Mouse (Mus musculus) liver, embryonic 11.5 days (tissue): ENCODE data around the gene Hnrnpab. TPM values are rescaled to one million over a fixed set of nuclear protein-coding genes. Genes with fewer than 3 reads are reported as not detected.

Source experiments
- ATAC-seq: fragments of 200-750 bp; cut with Nextera tagmentation; replicated peaks from 2 replicates; pipeline ENCODE4 v1.8.0; 2017; ENCODE audit warnings: moderate number of reproducible peaks, mild to moderate bottlenecking, moderate TSS enrichment, moderate library complexity; ENCODE audit not compliant: low FRiP score
- DNase-seq: peaks from one replicate; pipeline ENCODE4 v3.0.0-alpha.2; 2017; ENCODE audit warnings: low spot score
- H3K27ac ChIP-seq: fragments of 300-500 bp; sonication (generic); 2 replicates; pipeline ENCODE4 v1.5.1; 2014; ENCODE audit warnings: mild to moderate bottlenecking, low read depth, low read length, control low read depth
- H3K27me3 ChIP-seq: fragments of 300-500 bp; sonication (generic); replicated peaks from 2 replicates; pipeline ENCODE4 v1.6.1; 2014; ENCODE audit warnings: low read length, mixed read lengths; ENCODE audit not compliant: control insufficient read depth, insufficient read depth
- H3K36me3 ChIP-seq: fragments of 300-500 bp; sonication (generic); 2 replicates; pipeline ENCODE4 v1.6.1; 2014; ENCODE audit warnings: mild to moderate bottlenecking, low read length, moderate library complexity, mixed read lengths; ENCODE audit not compliant: control insufficient read depth, insufficient read depth
- H3K4me1 ChIP-seq: fragments of 300-500 bp; sonication (generic); replicated peaks from 2 replicates; pipeline ENCODE4 v1.6.1; 2014; ENCODE audit warnings: low read length, mixed read lengths; ENCODE audit not compliant: control insufficient read depth, insufficient read depth
- H3K4me2 ChIP-seq: fragments of 300-500 bp; sonication (generic); 2 replicates; pipeline ENCODE4 v1.6.1; 2014; ENCODE audit warnings: mild to moderate bottlenecking, control low read depth, moderate library complexity
- H3K4me3 ChIP-seq: fragments of 300-500 bp; sonication (generic); 2 replicates; pipeline ENCODE4 v1.5.1; 2014; ENCODE audit warnings: low read depth, low read length, control low read depth
- H3K9ac ChIP-seq: fragments of 300-500 bp; sonication (generic); 2 replicates; pipeline ENCODE4 v1.6.1; 2014; ENCODE audit warnings: low read depth, low read length, control low read depth
- H3K9me3 ChIP-seq: fragments of 300-500 bp; sonication (generic); 2 replicates; pipeline ENCODE4 v1.6.1; 2016; ENCODE audit warnings: low read length, inconsistent platforms, mixed read lengths; ENCODE audit not compliant: control insufficient read depth
- WGBS: fragments of 180-500 bp; shearing (Covaris S2); extraction: QIAGEN DNeasy Blood & Tissue Kit; methylation state at CpG from one replicate; pipeline ENCODE4 v1.1.7; 2014; 5-methylcytosine and 5-hydroxymethylcytosine counted together
- polyA plus RNA-seq: library from polyadenylated mRNA; unstranded; fragments of >200 nt; fragmentation: Nextera tagmentation; extraction: Ambion mirVana; gene quantifications from 2 replicates; pipeline ENCODE4 v1.2.1, GENCODE M21; 2014

The Hnrnpab gene
- polyA plus RNA-seq, 1 experiment from 2014 or later, result 552 TPM

- Histone ChIP-seq H3K4me2 (peak overlapping the region; percentile 70), H3K4me3 (peak overlapping the region; percentile 81), H3K9ac (peak overlapping the region; percentile 97), H3K27me3 (no peaks in the 10 kb centered on the region), H3K9me3 (no peaks in the 10 kb centered on the region), H3K36me3 (peaks cover 29% of the 10 kb centered on the region), H3K27ac (peak overlapping the region; percentile 75), H3K4me1 (peaks cover 22% of the 10 kb centered on the region)
- no peak for DNase-seq
- peak; percentile 10 for ATAC-seq
- 31% methylated on average over 9 of the region's 9 CpGs for WGBS
Measured at GRCm38 (mm10) chr11:51584057-51584430, 22.6 kb downstream of the Hnrnpab start.

GRCm38 (mm10) chr11:51582713-51583112, 23.9 kb downstream of the Hnrnpab start:
- ATAC-seq, result no peak
- peaks cover 16% of the 10 kb centered on the region for H3K36me3 ChIP-seq
- no peak overlapping the region for H3K4me2 ChIP-seq
- no peak overlapping the region for H3K4me3 ChIP-seq
- DNase-seq, result peak; percentile 70
- no peaks in the 10 kb centered on the region for H3K9me3 ChIP-seq
- 26% methylated on average over 8 of the region's 8 CpGs for WGBS
- peaks cover 22% of the 10 kb centered on the region for H3K4me1 ChIP-seq
- H3K27ac ChIP-seq, result no peak overlapping the region
- no peak overlapping the region for H3K9ac ChIP-seq
- H3K27me3 ChIP-seq, result no peaks in the 10 kb centered on the region

- Histone ChIP-seq H3K4me2 (no peak overlapping the region), H3K4me3 (no peak overlapping the region)
- WGBS, result 59% methylated on average over 4 of the region's 4 CpGs
Measured at GRCm38 (mm10) chr11:51579024-51579423, 27.6 kb downstream of the Hnrnpab start.

GRCm38 (mm10) chr11:51577587-51577986, 29.1 kb downstream of the Hnrnpab start:
- no peaks in the 10 kb centered on the region for H3K4me1 ChIP-seq
- H3K27ac ChIP-seq, result no peak overlapping the region
- H3K36me3 ChIP-seq, result no peaks in the 10 kb centered on the region
- H3K4me3 ChIP-seq, result no peak overlapping the region
- ATAC-seq, result no peak
- WGBS, result 62% methylated on average over 7 of the region's 7 CpGs
- H3K9ac ChIP-seq, result no peak overlapping the region
- no peaks in the 10 kb centered on the region for H3K9me3 ChIP-seq
- DNase-seq, result no peak
- no peak overlapping the region for H3K4me2 ChIP-seq
- no peaks in the 10 kb centered on the region for H3K27me3 ChIP-seq

More at GRCm38 (mm10) chr11:51579024-51579423, 27.6 kb downstream of the Hnrnpab start:
- H3K36me3 ChIP-seq, result no peaks in the 10 kb centered on the region
- no peak for ATAC-seq
- H3K27me3 ChIP-seq, result no peaks in the 10 kb centered on the region
- no peak overlapping the region for H3K27ac ChIP-seq
- peaks cover 3% of the 10 kb centered on the region; the same call in 1 of the 2 replicates for H3K4me1 ChIP-seq
- DNase-seq, result no peak
- H3K9me3 ChIP-seq, result no peaks in the 10 kb centered on the region
- H3K9ac ChIP-seq, result no peak overlapping the region

GRCm38 (mm10) chr11:51576454-51576853, 30.2 kb downstream of the Hnrnpab start:
- no peak for ATAC-seq
- H3K4me2 ChIP-seq, result no peak overlapping the region
- WGBS, result 85% methylated on average over 4 of the region's 4 CpGs
- no peak for DNase-seq
- H3K27me3 ChIP-seq, result no peaks in the 10 kb centered on the region
- H3K4me1 ChIP-seq, result no peaks in the 10 kb centered on the region
- no peak overlapping the region for H3K9ac ChIP-seq
- no peak overlapping the region for H3K4me3 ChIP-seq
- H3K36me3 ChIP-seq, result no peaks in the 10 kb centered on the region
- H3K27ac ChIP-seq, result no peak overlapping the region
- no peaks in the 10 kb centered on the region for H3K9me3 ChIP-seq

GRCm38 (mm10) chr11:51568801-51569200, 37.8 kb downstream of the Hnrnpab start:
- no peak overlapping the region for H3K4me2 ChIP-seq
- no peaks in the 10 kb centered on the region for H3K27me3 ChIP-seq
- ATAC-seq (no peak), DNase-seq (no peak)
- H3K9me3 ChIP-seq, result no peaks in the 10 kb centered on the region
- 85% methylated on average over 4 of the region's 4 CpGs for WGBS
- H3K36me3 ChIP-seq, result no peaks in the 10 kb centered on the region
- no peak overlapping the region for H3K4me3 ChIP-seq
- H3K27ac ChIP-seq, result no peak overlapping the region
- H3K4me1 ChIP-seq, result no peaks in the 10 kb centered on the region
- no peak overlapping the region for H3K9ac ChIP-seq

- H3K9ac ChIP-seq, result no peak overlapping the region
- ATAC-seq (no peak), DNase-seq (no peak)
- WGBS, result 88% methylated on average over 6 of the region's 6 CpGs
- H3K36me3 ChIP-seq, result no peaks in the 10 kb centered on the region
- no peaks in the 10 kb centered on the region for H3K27me3 ChIP-seq
- no peak overlapping the region for H3K27ac ChIP-seq
- no peaks in the 10 kb centered on the region for H3K9me3 ChIP-seq
- no peaks in the 10 kb centered on the region for H3K4me1 ChIP-seq
- H3K4me2 ChIP-seq, result no peak overlapping the region
- no peak overlapping the region for H3K4me3 ChIP-seq
Measured at GRCm38 (mm10) chr11:51565951-51566350, 40.7 kb downstream of the Hnrnpab start.

GRCm38 (mm10) chr11:51565062-51565461, 41.6 kb downstream of the Hnrnpab start:
- WGBS, result 33% methylated on average over 3 of the region's 3 CpGs
- H3K27ac ChIP-seq, result no peak overlapping the region
- H3K9me3 ChIP-seq, result no peaks in the 10 kb centered on the region
- no peak; the same call in 1 of the 2 replicates for ATAC-seq
- no peaks in the 10 kb centered on the region for H3K4me1 ChIP-seq
- H3K4me3 ChIP-seq, result no peak overlapping the region
- no peak overlapping the region for H3K4me2 ChIP-seq
- DNase-seq, result no peak
- no peak overlapping the region for H3K9ac ChIP-seq
- H3K36me3 ChIP-seq, result no peaks in the 10 kb centered on the region
- no peaks in the 10 kb centered on the region for H3K27me3 ChIP-seq

GRCm38 (mm10) chr11:51563276-51563675, 43.4 kb downstream of the Hnrnpab start:
- 90% methylated on average over 1 of the region's 1 CpGs for WGBS
- ATAC-seq, result no peak
- no peaks in the 10 kb centered on the region for H3K27me3 ChIP-seq

More at GRCm38 (mm10) chr11:51563276-51563675, 43.4 kb downstream of the Hnrnpab start:
- DNase-seq, result no peak
- no peak overlapping the region for H3K9ac ChIP-seq
- no peaks in the 10 kb centered on the region for H3K36me3 ChIP-seq
- H3K4me3 ChIP-seq, result no peak overlapping the region
- H3K4me1 ChIP-seq, result no peaks in the 10 kb centered on the region
- no peak overlapping the region for H3K27ac ChIP-seq
- H3K9me3 ChIP-seq, result no peaks in the 10 kb centered on the region
- no peak overlapping the region for H3K4me2 ChIP-seq
